Mouse (Mus musculus): ENCODE measurements around the gene Adcy9. TPM values are rescaled to one million over a fixed set of nuclear protein-coding genes. Genes with fewer than 3 reads are reported as not detected.
A peak's percentile ranks its signal among the peaks of the same experiment; 100 is the strongest.

Gene Adcy9
- total RNA-seq, 2 experiments from 2014 or later: 0.19 to 1.2 TPM

- ATAC-seq (replicated peaks; ENCODE audit: low FRiP score, poor library complexity, severe bottlenecking): 0 out of 2 replicates have a peak, but pooled peaks have one; percentile 10
Measured at GRCm38 (mm10) chr16:4419546-4420297, 576 bp downstream of the Adcy9 start.

DNA sequence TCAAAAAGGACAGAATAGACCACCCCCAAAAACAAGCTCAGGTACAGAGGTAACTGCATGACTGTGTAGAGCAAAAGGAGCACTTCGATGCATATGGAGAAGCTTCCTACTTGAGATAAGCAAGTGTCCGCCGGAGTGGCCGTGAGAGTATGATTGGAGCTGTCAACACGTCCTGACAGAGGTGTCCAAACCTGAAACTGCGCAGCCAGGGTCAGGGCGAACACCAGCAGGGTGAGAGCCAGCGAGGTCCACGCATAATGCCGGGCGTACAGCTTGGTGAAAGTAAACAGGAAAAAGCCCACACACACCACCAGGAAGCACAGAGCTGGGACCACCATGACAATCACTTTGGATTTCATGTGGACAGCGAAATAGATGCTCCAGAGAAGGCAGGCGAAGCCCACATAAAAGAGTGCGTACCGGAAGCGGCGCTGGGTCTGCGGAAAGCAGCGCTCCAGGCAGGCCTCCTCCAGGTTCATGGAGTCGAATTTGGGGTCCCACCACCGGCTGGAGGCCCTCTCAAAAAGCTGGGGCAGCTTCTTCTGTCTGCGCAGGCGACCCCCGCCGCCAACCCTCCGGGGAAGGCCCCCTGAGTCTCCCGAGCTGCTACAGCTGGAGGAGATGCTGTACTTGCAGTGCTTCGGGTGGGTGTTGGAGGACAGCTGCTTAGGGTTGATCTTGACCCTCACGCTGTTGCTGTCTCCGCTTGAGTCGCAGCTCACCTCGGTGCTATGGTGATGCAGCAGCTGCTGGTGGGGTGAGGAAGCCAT lies 1.3 kb downstream of the Adcy9 start:
- no peak for ATAC-seq (replicated peaks; ENCODE audit: low FRiP score, poor library complexity, severe bottlenecking)

- ATAC-seq (replicated peaks; ENCODE audit: low FRiP score, poor library complexity, severe bottlenecking): no peak
Measured at GRCm38 (mm10) chr16:4418072-4418471, 2.2 kb downstream of the Adcy9 start.

GRCm38 (mm10) chr16:4417455-4417854 lies 2.8 kb downstream of the Adcy9 start:
- ATAC-seq (replicated peaks; ENCODE audit: low FRiP score, poor library complexity, severe bottlenecking): no peak

GRCm38 (mm10) chr16:4414881-4415585 lies 5.3 kb downstream of the Adcy9 start:
- ATAC-seq (replicated peaks; ENCODE audit: low FRiP score, poor library complexity, severe bottlenecking): no peak

GRCm38 (mm10) chr16:4413988-4414880 lies 6.1 kb downstream of the Adcy9 start:
- ATAC-seq (replicated peaks; ENCODE audit: low FRiP score, poor library complexity, severe bottlenecking): peak; percentile 24; the same call in 1 of the 2 replicates

DNA sequence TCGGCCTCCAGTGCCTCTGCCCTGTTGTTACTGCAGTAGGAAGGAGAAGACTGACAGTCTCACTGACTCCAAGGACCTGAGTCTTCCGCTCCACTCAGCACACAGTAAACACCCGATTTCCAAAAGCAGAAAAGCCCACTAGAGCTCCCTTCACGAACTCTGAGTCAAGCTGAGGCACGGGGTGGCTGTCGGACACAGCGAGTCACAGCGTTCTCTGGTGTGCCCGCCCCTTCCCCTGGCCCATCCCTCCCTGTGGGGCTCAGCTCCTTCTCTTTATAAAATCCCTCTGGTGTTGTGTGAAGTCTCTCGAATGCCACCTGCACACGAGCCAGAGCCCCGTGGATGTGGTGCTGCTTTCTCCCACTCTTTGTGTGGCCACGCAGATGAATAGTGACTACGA lies 7.0 kb downstream of the Adcy9 start:
- ATAC-seq (replicated peaks; ENCODE audit: low FRiP score, poor library complexity, severe bottlenecking): 0 out of 2 replicates have a peak, but pooled peaks have one; percentile 44

DNA sequence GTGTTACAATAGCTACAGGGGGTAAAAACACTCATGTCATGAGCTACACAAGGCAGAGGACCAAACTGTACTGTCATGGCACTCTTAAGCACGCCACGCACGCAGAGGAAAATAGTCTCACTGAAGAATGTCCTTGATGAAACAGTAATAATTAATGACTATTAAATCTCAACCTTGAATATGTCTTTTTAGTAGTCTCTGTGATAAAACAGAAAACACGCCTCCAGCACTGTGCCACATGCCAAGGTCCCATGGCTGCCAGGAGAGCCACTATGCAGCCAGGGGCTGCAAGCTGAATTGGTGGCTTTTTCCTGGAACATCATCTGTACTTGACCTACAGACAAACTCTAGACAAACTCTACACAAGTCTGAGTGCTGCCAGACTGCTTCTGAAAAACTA lies 8.0 kb downstream of the Adcy9 start:
- ATAC-seq (replicated peaks; ENCODE audit: low FRiP score, poor library complexity, severe bottlenecking): no peak

DNA sequence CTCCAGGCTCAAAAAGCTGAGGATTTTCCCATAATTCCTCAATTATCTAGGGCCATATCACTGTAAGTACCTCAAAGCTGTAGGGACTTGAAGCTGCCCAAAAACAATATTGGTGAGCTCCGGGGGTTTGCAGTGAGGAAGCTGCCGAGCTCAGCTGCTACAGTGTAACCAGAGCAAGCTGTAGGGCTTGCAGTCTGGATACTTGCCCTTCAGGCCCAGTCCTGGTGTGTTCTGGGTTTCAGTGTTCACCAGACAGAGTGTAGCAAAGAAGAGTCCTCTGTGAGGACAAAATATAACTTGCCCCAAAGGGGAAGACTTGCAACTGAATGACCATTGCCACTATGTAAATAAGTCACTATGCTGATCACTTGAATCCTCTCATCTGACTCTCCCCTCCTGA lies 9.0 kb downstream of the Adcy9 start:
- no peak for ATAC-seq (replicated peaks; ENCODE audit: low FRiP score, poor library complexity, severe bottlenecking)

DNA sequence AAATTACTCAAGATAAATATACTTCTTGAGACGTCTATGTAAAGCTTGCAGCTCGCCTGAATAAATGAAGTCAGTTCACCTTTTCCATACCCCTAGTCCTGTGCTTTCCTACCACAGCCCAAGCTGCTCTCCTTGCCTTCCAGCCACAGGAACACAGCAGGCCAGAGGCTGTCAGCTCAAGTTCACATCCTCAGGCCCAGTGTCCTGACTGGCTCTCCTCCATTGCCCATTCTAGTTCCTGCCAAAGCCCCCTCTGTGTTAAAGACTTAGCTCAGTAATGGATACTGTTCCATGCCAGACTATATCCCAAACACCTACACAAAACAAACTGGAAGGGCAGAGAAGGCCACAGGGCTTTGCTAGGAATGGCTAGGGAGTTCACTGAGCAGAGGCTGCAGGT lies 12.8 kb downstream of the Adcy9 start:
- no peak for ATAC-seq (replicated peaks; ENCODE audit: low FRiP score, poor library complexity, severe bottlenecking)

GRCm38 (mm10) chr16:4406706-4407105 lies 13.6 kb downstream of the Adcy9 start:
- ATAC-seq (replicated peaks; ENCODE audit: low FRiP score, poor library complexity, severe bottlenecking): no peak

DNA sequence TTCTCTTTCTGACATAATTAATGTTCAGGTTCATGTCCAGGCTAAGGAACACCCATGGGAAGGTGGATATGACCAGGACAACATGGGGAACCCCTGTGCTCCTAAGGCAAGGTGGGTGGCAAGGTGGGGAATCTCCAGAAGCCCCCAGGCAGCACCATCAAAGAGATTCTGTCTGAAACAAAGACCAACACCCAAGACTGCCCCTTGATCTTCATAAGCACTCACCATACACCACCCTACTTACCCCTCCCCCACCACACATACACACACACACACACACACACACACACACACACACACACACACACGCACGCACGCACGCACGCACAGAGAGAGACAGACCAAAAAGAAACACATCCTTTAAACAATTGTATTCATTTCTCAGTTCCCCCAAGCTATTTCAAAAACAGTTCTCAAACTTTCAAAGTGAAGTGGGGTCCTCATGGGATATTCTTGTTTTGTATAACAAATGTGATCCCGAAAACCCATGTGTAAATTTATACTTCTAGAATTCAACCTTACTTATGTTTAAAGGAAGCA lies 14.2 kb downstream of the Adcy9 start:
- ATAC-seq (replicated peaks; ENCODE audit: low FRiP score, poor library complexity, severe bottlenecking): no peak

- ATAC-seq (replicated peaks; ENCODE audit: low FRiP score, poor library complexity, severe bottlenecking): no peak
Measured at GRCm38 (mm10) chr16:4404933-4405761, 15.2 kb downstream of the Adcy9 start.

DNA sequence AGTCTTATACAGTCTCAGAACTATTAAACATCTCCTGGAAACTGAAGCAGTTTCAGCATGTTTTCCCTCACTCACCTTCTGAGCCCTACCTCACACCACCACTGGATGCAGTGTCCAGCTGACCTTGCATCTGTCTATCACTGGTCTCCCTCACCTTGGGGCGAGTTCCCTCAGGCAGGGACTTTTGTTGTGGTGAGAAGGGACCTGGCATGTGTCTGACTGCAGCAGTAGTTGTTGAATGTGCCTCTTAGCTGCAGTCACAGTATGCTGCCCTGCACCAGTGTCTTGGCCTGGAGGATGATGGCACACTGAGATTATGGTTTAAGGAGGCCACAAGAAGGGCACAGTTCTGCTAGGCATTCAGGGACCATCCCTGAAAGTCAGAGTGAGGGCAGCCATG lies 19.2 kb downstream of the Adcy9 start:
- ATAC-seq (replicated peaks; ENCODE audit: low FRiP score, poor library complexity, severe bottlenecking): no peak

DNA sequence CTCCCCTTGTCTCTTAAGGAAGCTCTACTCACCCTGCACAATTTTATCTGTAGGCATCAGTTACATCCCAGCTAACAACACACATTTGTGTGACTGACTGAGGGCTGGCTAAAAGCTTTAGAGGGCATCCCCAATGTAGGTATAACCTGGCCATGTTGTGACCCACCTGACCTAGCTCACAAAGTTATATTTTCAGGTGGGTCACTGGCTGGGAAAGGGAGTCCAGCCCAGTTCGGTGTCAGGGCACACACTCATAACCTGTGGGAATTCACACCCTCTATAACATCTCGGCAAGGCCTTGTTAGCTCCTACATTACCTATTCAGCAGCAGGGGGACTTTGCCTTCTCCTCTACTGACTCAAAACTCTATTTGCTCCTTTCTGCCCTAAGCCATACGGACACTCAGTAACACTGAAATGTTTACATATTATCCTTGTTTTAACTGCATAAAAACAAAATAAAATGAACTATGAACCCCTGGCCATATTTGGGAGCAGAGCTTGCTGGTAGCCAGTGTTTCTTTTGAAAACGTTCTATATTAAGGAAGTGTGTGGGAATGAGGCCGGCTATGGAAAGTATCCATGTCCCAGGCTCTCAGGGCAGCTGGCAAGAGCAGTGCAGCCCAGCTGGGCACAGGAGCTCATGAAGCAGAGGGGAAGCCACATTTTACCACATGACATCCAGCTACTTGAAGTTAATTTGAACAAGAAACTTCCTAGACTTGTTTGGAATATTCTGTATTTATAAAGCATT lies 20.7 kb downstream of the Adcy9 start:
- ATAC-seq (replicated peaks; ENCODE audit: low FRiP score, poor library complexity, severe bottlenecking): no peak

DNA sequence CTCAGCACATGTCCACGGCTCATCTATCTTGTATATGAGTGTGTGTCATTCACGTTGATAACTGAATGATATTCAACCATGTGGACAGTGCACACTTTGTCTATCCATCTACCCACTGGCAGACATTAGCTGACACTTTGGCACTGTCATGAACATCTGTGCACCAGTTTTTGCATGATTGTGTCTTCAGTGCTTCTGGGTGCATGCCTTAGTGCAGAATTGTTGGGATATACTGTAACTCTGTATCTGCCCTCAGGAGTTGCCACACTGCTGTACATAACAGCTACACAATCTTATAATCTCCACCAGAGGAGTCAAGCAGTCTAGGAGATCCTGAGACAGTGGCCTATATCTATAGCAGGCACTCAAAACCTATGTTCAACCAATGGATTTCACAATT lies 21.5 kb downstream of the Adcy9 start:
- ATAC-seq (replicated peaks; ENCODE audit: low FRiP score, poor library complexity, severe bottlenecking): no peak

GRCm38 (mm10) chr16:4397636-4398035 lies 22.7 kb downstream of the Adcy9 start:
- no peak for ATAC-seq (replicated peaks; ENCODE audit: low FRiP score, poor library complexity, severe bottlenecking)

All from erythroblast, adult 5-6 weeks (primary cell).